Comparison of ENCODE assay signal across 17 mouse cellular contexts in the genomic region with DNA sequence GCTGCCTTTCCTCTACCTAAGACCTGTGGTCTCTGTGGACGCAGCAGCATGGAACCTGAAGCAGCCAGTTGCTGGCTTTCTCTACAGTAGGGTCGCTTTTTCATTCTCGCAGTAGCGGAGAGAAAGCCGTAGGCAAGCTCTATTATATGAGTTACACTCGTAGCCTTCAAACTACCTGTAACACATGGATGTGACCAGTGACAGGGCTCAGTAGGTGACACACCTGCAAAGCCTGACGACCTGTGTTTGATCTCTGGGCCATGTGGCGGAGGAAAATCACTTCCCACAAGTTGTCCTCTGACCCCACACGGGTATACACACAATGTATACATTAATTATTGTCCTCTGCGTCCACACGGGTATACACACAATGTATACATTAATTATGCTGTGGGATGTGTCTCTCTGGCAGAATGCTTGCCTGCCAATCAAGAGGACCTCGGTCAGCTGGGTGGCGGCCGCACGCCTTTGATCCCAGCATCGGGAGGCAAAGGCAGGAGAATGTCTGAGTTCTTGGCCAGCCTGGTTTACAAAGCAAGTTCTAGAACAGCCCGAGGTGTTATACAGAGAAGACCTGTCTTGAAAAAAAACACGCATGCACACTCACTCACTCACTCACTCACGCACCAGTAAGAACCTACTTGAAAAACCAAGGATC. TPM values are rescaled to one million over a fixed set of nuclear protein-coding genes. Genes with fewer than 3 reads are reported as not detected.
DNase-seq lines count a peak whose midpoint lies in the region; TF ChIP-seq lines count a peak whose summit lies in the region.
"Had no signal": no experiment of that assay in that cellular context is flagged by ENCODE, and none has a peak within 500 bp of the region (broad histone marks: within the 10 kb centered on the region; RNA-seq: fewer than 3 reads in every experiment).

No protein-coding gene starts in this region.

- peaks cover 29% of the 10 kb centered on the region for H3K4me1 ChIP-seq in heart, adult 2 months (ENCODE audit: control insufficient read depth, insufficient read depth, low read length)
- peaks cover 16% of the 10 kb centered on the region for H3K4me1 ChIP-seq in lung, adult 2 months (ENCODE audit: control insufficient read depth, insufficient read depth, low read length)

- H3K36me3 ChIP-seq in heart, adult 2 months (ENCODE audit: control insufficient read depth, insufficient read depth, low read length), result peaks cover 52% of the 10 kb centered on the region
- H3K36me3 ChIP-seq: neural tube, embryonic 12.5 days had no signal

- 0 out of 2 replicates have a peak, but pooled peaks have one; percentile 12 for TF ChIP-seq POLR2A in heart, adult 2 months (IDR thresholded peaks at IDR 0.05; ENCODE audit: insufficient read depth, low read depth, low read length)
- TF ChIP-seq POLR2A in lung, adult 2 months (IDR thresholded peaks at IDR 0.05; ENCODE audit: borderline replicate concordance, extremely low read depth, low read depth, low read length), result 0 out of 2 replicates have a peak, but pooled peaks have one; percentile 0

- H3K4me3 ChIP-seq in heart, adult 2 months, result no peak overlapping the region
- H3K4me3 ChIP-seq in lung, adult 2 months (replicated peaks; ENCODE audit: extremely low read depth, low read depth, low read length), result no peak overlapping the region
- H3K4me3 ChIP-seq: neural tube, embryonic 12.5 days had no signal

- TF ChIP-seq CTCF in heart, adult 2 months (IDR thresholded peaks at IDR 0.05), result no peak
- TF ChIP-seq CTCF in lung, adult 2 months (IDR thresholded peaks at IDR 0.05; ENCODE audit: insufficient read depth, low read length), result no peak

- intact Hi-C loops in heart, adult 2 months (cut with DNase I), result no loop called here
- intact Hi-C loops in left cerebral cortex, postnatal 10 days (cut with DNase I), result no loop called here

- DNase-seq in heart, adult 2 months, result no peak
- no peak for DNase-seq in heart, postnatal 4 days
- DNase-seq in lung, adult 2 months, result no peak
- no peak for DNase-seq in lung, postnatal 4 days
- DNase-seq in NIH3T3 (ENCODE audit: low read depth), result peak; percentile 40
- no peak for DNase-seq in left cerebral cortex, postnatal 10 days (ENCODE audit: extremely low spot score in 1 of 2, low spot score in 2 of 2)
- DNase-seq in thymus, adult 18-20 months, result no peak
- DNase-seq: adrenal gland, postnatal 10 days; B cell, adult 2 months; cerebellum, adult 8-10 months; cerebellum, postnatal 25 days; layer of hippocampus, adult 9-11 months; right cerebral cortex, adult 18-20 months; spleen, adult 18-20 months; thymus, postnatal 4 days had no signal

- no peaks in the 10 kb centered on the region for H3K27me3 ChIP-seq in heart, adult 2 months (ENCODE audit: control insufficient read depth, insufficient read depth, low read length)
- H3K27me3 ChIP-seq: neural tube, embryonic 12.5 days had no signal

- H3K9ac ChIP-seq in heart, adult 2 months (ENCODE audit: low read depth, low read length), result no peak overlapping the region
- H3K9ac ChIP-seq: hindbrain, embryonic 14.5 days; neural tube, embryonic 12.5 days had no signal

- no peak overlapping the region; the same call in 1 of the 2 replicates for H3K27ac ChIP-seq in heart, adult 2 months
- H3K27ac ChIP-seq: hindbrain, embryonic 14.5 days; neural tube, embryonic 12.5 days had no signal

- TF ChIP-seq EP300 in heart, adult 2 months (IDR thresholded peaks at IDR 0.05; ENCODE audit: insufficient read depth, low read depth, low read length), result no peak

- WGBS in heart, adult 2 months, result 80% methylated on average over 19 of the region's 19 CpGs
- WGBS in lung, adult 2 months, result 67% methylated on average over 19 of the region's 19 CpGs

- H3K79me2 ChIP-seq in heart, adult 2 months (replicated peaks; ENCODE audit: control insufficient read depth, insufficient read depth, low read length), result no peaks in the 10 kb centered on the region; the same call in 1 of the 2 replicates

RNA-seq across cellular contexts. Expression of a gene that starts 45.0 kb away (rescaled TPM):
- 1 to 10 TPM; 7.7 to 8.4 TPM for total RNA-seq in heart, adult 2 months (2021)
- 7.0 and 9.3 TPM in 2 replicates for polyA plus RNA-seq in heart, adult 2 months (2012; rRNA removed)
- total RNA-seq in heart, postnatal 4 days (2021), result 10 to 100 TPM; 18.6 to 20.9 TPM
- 32.1 and 37.8 TPM in 2 replicates for polyA plus RNA-seq in lung, adult 2 months (2012; rRNA removed)
- total RNA-seq in left cerebral cortex, postnatal 10 days (2021), result 10 to 100 TPM; 10.7 to 12.4 TPM

RNA-seq across cellular contexts. Expression of a gene that starts 47.5 kb away (rescaled TPM):
- total RNA-seq in heart, adult 2 months (2021), result 1 to 10 TPM; 2.8 TPM
- polyA plus RNA-seq in heart, adult 2 months (2012; rRNA removed), result 7.9 and 8.2 TPM in 2 replicates
- total RNA-seq in heart, postnatal 4 days (2021), result 1 to 10 TPM; 5.4 to 6.2 TPM
- 24.5 and 26.0 TPM in 2 replicates for polyA plus RNA-seq in lung, adult 2 months (2012; rRNA removed)
- 1 to 10 TPM; 3.4 to 3.8 TPM for total RNA-seq in left cerebral cortex, postnatal 10 days (2021)

RNA-seq across cellular contexts. Expression of a gene that starts 58.9 kb away (rescaled TPM):
- total RNA-seq in heart, adult 2 months (2021), result 10 to 100 TPM; 57.2 to 70.0 TPM
- 95.6 and 113 TPM in 2 replicates for polyA plus RNA-seq in heart, adult 2 months (2012; rRNA removed)
- total RNA-seq in heart, postnatal 4 days (2021), result 10 to 100 TPM; 60.6 to 69.0 TPM
- 113 and 116 TPM in 2 replicates for polyA plus RNA-seq in lung, adult 2 months (2012; rRNA removed)
- total RNA-seq in left cerebral cortex, postnatal 10 days (2021), result 10 to 100 TPM; 79.4 to 82.8 TPM
